Mouse (Mus musculus) spleen, postnatal 4 days (tissue): Measurements from ENCODE around the gene Fam219a.

Experiments
- DNase-seq, 2 experiments: peaks; one replicate each; pipeline ENCODE4 v3.0.0; 2022; ENCODE audit warnings: low spot score in 2 of 2

Fam219a gene

GRCm38 (mm10) chr4:41505131-41505551, 64.2 kb downstream of the Fam219a start:
- no peak for DNase-seq

DNA sequence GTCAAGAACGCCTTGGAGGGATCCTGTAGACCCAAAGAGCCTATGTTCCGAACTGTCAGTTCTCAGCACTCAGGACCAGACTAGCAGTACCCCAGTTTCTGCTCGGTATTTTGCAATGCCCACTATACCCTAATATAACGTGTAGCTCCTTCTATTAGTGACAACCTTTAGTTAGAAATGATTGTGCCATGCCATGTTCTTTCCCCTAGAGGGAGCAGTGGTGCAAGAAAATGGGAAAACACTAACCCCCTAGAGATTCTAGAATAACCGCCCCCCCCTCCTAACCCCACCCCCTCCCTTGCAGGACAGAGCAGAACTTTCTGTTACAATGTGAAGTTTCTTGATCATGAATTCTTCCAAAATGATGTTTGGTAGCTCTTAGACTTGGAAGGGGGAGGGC, 65.0 kb downstream of the Fam219a start:
- no peak for DNase-seq

DNA sequence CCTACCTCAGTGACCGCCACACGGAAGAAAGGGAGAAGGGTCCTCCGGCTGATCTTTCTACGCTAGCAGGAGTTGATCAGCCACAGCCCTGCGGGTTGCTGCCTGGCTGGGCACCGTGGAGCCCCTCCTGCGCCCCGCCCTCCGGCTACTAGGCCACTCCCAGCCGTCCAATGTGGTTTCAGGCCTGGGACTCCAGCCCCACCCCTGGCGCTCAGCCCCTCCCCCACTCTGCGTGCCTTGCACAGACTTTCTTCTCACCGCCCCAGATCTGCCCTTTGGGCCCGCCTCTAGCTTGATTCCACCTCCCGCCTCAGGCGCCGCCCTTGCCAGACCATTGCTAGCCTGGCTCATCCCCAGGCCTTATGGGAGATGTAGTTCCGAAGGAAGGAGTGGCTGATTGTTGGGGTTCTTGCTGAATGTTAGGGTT, 66.3 kb downstream of the Fam219a start, which contains the start of gene AI464131:
TSS of gene AI464131 (minus strand) at position 91 of the 427 bp plus-strand sequence.
- peak; percentile 86 to 90 for DNase-seq

DNA sequence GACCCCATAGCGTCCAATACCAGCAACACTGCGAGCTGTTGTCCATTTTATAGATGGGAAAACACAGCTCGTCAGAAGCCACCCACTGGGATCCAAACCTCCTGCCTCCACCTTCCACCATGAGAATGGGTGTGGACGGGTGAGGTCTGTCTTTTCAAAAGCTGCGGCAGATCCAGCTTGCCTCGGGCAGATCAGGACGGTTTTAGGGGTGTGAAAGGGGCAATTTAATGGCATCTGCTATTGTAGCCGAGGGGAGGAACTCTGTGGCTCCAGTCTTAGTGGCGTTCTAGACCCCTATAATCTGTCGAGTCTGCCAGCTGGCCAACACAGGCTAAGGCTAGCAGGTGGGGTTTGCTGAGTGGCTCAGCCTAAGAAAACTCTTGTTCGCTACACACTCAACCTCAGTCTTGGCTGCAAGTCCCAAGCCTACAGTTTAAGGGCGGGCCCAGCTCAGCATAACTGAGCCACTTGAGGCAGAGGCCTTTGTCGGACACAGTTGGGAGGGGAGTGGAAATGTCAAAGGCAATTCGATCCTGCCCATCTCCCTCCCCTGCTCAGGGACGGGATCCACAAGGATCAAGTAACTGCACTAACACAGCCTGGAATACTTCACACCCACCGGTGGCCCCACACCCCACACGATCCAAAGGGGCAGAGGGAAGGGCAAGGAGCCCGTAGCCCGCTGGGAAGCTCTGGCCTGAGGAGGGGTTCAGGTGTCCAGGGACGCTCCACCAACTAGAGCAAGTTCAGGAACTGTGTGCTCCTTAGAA, 67.0 kb downstream of the Fam219a start:
- no peak for DNase-seq

GRCm38 (mm10) chr4:41500787-41501186, 68.6 kb downstream of the Fam219a start:
- DNase-seq: no peak

DNA sequence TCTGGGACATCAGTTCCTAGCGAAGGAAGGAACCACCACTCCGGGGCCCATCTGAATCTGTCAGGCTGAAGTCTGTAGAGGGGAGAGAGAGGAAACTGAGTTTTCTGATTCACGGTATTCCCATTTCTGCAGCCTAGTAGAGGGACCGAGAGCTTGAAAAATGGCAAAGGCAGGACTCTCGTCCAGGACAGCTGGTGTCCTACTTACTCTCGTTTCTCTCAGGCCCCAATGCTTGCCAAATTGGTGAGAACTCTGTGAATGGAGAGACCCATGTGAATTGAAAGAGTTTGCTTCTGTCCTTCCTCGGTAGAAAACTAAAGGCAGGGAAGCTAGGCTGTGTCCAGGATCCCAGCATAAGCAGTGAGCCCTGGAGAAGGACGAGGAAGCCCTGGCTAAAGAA, 69.7 kb downstream of the Fam219a start:
- DNase-seq: no peak

- DNase-seq: no peak
Observed at GRCm38 (mm10) chr4:41498921-41499391, 70.4 kb downstream of the Fam219a start.

DNA sequence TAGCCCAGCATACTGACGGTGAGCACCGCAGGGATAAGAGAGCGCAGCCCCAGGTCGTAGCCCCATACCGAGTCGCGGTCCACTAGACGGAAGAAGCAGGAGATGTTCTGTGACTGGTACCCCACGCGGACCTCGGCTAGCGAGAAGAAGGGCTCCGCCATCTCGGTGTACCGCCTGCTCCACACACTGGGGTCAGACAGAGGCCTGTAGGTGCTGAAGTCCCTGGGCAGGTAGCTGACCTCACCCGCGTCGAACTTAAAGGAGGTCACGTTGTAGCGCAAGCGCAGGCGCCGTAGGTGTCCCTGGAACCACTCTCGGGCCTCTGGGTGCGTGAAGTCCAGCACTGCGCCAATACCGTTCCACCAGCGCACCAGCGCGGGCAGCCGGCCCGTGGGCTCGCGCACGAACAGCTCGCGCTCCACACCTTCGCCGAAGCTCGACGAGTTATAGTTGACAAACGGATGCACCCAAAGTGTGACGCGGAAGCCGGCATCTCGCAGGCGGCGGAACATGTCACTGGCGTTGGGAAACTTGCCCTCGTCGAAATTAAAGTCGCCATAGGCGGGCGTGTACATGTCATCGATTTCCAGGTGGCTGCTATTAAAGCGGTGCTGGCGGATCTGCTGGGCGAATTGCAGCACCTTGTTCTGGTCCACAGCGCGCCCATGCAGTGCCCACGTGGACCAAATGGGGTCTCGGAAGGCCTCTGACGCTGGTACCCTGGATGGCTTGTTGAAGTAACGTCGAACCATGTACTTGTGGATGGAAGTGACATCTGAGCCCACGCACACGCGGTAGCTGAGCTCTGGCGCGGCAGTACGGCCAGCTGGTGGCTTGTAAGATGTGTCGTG, 71.1 kb downstream of the Fam219a start:
- DNase-seq: no peak

GRCm38 (mm10) chr4:41497579-41497978, 71.8 kb downstream of the Fam219a start:
- DNase-seq: no peak

- no peak for DNase-seq
Observed at GRCm38 (mm10) chr4:41497046-41497445, 72.3 kb downstream of the Fam219a start.

DNA sequence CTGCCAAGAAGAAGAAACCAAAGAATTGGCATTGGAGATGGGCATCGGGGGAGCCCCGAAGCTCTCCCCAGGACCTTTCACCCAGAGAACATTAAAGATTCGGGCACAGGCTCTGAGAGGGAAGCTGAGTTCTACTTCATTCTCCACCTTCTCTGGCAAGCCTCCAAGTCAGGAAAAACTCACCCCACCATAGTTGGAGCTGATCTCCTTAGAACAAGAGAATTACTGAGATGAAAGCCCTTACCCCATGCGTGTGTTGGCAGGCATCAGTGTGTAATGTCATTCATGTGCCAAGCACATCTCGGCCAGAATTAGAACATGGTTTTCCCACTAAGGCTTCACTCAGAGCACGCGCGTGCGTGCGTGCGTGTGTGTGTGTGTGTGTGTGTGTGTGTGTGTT, 73.5 kb downstream of the Fam219a start:
- no peak for DNase-seq

- DNase-seq: no peak
Observed at GRCm38 (mm10) chr4:41495076-41495475, 74.3 kb downstream of the Fam219a start.

DNA sequence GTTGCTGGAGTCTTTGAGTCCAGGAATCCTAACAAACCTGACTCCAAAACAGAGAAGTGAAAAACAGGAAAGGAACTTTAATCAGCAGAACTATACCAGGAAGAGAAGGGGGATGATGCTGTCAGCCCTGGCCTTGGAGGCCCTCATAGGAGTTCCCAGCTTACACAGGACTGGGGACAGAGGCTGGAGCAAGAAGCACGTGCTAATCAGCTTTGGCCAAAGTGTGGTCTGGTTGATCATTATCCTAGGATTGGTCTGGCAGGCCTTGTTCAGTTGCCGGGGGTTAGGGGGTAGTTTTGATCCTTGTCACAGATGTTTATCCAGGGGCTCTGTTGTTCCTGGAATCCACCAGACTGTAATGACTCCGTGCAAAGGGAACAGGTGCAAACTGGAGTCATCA, 75.0 kb downstream of the Fam219a start:
- no peak for DNase-seq

GRCm38 (mm10) chr4:41493464-41494116, 75.7 kb downstream of the Fam219a start:
- no peak for DNase-seq

GRCm38 (mm10) chr4:41492951-41493350, 76.4 kb downstream of the Fam219a start:
- no peak for DNase-seq

DNA sequence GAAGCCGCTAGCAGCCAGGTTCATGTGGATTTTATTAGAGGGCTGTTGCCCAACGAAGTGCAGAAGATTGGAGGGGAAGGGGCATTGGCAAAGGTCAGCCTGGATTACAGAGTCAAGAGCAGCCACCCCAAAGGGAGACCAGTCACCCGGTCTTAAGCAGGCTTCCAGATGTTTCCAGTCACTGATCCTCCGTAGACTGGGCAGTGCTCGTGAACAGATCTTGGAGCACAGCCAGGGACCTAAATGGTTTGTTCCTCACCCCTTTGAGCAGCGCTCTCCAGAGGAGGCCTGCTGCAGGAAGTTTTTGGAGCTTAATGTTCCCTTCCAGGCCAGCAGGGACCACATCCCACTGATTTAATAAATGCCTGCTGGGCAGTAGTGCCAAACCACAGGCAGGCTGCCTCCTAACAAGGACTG, 87.7 kb downstream of the Fam219a start:
- DNase-seq: no peak

- no peak for DNase-seq
Observed at GRCm38 (mm10) chr4:41480254-41480653, 89.1 kb downstream of the Fam219a start.

GRCm38 (mm10) chr4:41479456-41479804, 89.9 kb downstream of the Fam219a start:
- no peak for DNase-seq

DNA sequence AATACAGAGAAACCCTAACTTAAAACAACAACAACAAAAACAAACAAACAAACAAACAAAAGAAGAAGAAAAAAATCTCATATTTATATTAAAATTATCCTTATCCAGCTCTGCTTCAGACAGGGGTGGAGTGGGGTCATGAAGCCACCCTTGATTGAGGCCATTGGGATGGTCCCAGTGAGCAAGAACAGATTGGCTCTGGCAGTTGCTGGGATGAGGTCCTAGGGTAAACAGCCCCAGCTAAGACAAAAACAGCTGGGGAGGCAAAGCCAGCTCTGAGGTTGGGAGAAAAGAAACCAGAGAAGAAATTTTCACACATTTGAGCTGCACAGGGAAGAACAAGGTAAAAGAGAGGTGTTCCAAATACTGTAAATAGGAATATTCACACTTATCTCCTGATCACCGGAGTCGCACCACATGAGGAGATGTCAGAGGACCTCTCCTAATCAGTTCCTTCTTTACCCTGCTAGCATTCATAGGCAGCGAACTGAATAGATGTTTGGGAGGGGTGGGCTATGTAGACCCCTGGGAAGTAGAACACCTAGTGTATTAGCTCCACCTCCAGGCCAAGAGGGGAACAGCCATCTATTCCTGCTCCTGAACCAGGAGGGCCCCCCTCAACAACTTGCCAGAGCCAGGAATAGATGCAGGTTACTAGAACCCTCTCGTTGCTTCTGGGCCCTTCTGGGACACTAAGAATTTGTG, 90.4 kb downstream of the Fam219a start:
- no peak for DNase-seq

GRCm38 (mm10) chr4:41477648-41478160, 91.6 kb downstream of the Fam219a start:
- DNase-seq: no peak

- no peak for DNase-seq
Observed at GRCm38 (mm10) chr4:41471384-41471689, 98.0 kb downstream of the Fam219a start.
